Mouse (Mus musculus) embryonic facial prominence, embryonic 10.5 days (tissue): ENCODE measurements around the gene Proca1. TPM values are rescaled to one million over a fixed set of nuclear protein-coding genes. Genes with fewer than 3 reads are reported as not detected.

Experiments
- DNase-seq: peaks from one replicate; pipeline ENCODE4 v3.0.0-alpha.2; 2017; ENCODE audit warnings: low spot score
- H3K27ac ChIP-seq: fragments of 300-500 bp; sonication (generic); replicated peaks from 2 replicates; pipeline ENCODE4 v1.5.1; 2016; ENCODE audit warnings: mild to moderate bottlenecking
- H3K27me3 ChIP-seq: fragments of 300-500 bp; sonication (generic); replicated peaks from 2 replicates; pipeline ENCODE4 v1.6.1; 2016; ENCODE audit warnings: low read depth, mild to moderate bottlenecking; ENCODE audit not compliant: poor library complexity, severe bottlenecking
- H3K36me3 ChIP-seq: fragments of 300-500 bp; sonication (generic); replicated peaks from 2 replicates; pipeline ENCODE4 v1.6.1; 2016; ENCODE audit warnings: mild to moderate bottlenecking, moderate library complexity
- H3K4me1 ChIP-seq: fragments of 300-500 bp; sonication (generic); 2 replicates; pipeline ENCODE4 v1.6.1; 2016
- H3K4me3 ChIP-seq: fragments of 300-500 bp; sonication (generic); 2 replicates; pipeline ENCODE4 v1.5.1; 2016; ENCODE audit warnings: mild to moderate bottlenecking, moderate library complexity
- H3K9me3 ChIP-seq: fragments of 300-500 bp; sonication (generic); 2 replicates; pipeline ENCODE4 v1.6.1; 2016; ENCODE audit warnings: mild to moderate bottlenecking
- WGBS: fragments of 180-500 bp; shearing (Covaris S2); methylation state at CpG from one replicate; pipeline ENCODE4 v1.1.7; 2016; 5-methylcytosine and 5-hydroxymethylcytosine counted together
- polyA plus RNA-seq: library from polyadenylated mRNA; unstranded; fragments of >200 nt; fragmentation: Nextera tagmentation; extraction: Ambion mirVana; gene quantifications from 2 replicates; pipeline ENCODE4 v1.2.1, GENCODE M21; 2016

Gene Proca1
- polyA plus RNA-seq: 1.6 and 2.3 TPM in 2 replicates

- DNase-seq: no peak
- WGBS: 83% methylated on average over 1 of the region's 1 CpGs
- Histone ChIP-seq H3K4me3 (peak within 1 kb of the TSS; percentile 58), H3K9me3 (0 out of 2 replicates have a peak, but pooled peaks cover 3% of the 10 kb centered on the region), H3K36me3 (peaks cover 40% of the 10 kb centered on the region), H3K4me1 (peaks cover 39% of the 10 kb centered on the region), H3K27ac (peak within 1 kb of the TSS; percentile 60; the same call in 1 of the 2 replicates), H3K27me3 (no peaks in the 10 kb centered on the region; the same call in 1 of the 2 replicates)
These were observed at the start of gene Proca1 for GRCm38 (mm10) chr11:78193113-78193512. Gene Proca1 (plus strand): TSS chr11:78193392.

GRCm38 (mm10) chr11:78143520-78143919, 49.7 kb upstream of the Proca1 start:
- no peak overlapping the region for H3K27ac ChIP-seq
- WGBS: 87% methylated on average over 2 of the region's 2 CpGs
- no peak for DNase-seq
- peaks cover 57% of the 10 kb centered on the region for H3K36me3 ChIP-seq
- H3K4me1 ChIP-seq: no peaks in the 10 kb centered on the region
- H3K9me3 ChIP-seq: no peaks in the 10 kb centered on the region
- no peak overlapping the region for H3K4me3 ChIP-seq
- H3K27me3 ChIP-seq: no peaks in the 10 kb centered on the region

- no peaks in the 10 kb centered on the region for H3K27me3 ChIP-seq
- H3K36me3 ChIP-seq: peaks cover 82% of the 10 kb centered on the region
- WGBS: 88% methylated on average over 5 of the region's 5 CpGs
- no peak for DNase-seq
- H3K4me1 ChIP-seq: no peaks in the 10 kb centered on the region
- H3K4me3 ChIP-seq: no peak overlapping the region
- no peaks in the 10 kb centered on the region for H3K9me3 ChIP-seq
- H3K27ac ChIP-seq: no peak overlapping the region
These were observed 47.0 kb upstream of the Proca1 start for GRCm38 (mm10) chr11:78146168-78146567.

GRCm38 (mm10) chr11:78146707-78147543, 46.3 kb upstream of the Proca1 start:
- Histone ChIP-seq H3K27ac (no peak overlapping the region), H3K4me3 (no peak overlapping the region), H3K4me1 (no peaks in the 10 kb centered on the region), H3K27me3 (no peaks in the 10 kb centered on the region), H3K9me3 (no peaks in the 10 kb centered on the region), H3K36me3 (peaks cover 88% of the 10 kb centered on the region)
- no peak for DNase-seq
- 93% methylated on average over 6 of the region's 6 CpGs for WGBS

- peaks cover under 1% of the 10 kb centered on the region; the same call in 1 of the 2 replicates for H3K4me1 ChIP-seq
- H3K27me3 ChIP-seq: no peaks in the 10 kb centered on the region
- 28% methylated on average over 1 of the region's 1 CpGs for WGBS
- H3K27ac ChIP-seq: no peak overlapping the region
- peaks cover 97% of the 10 kb centered on the region for H3K36me3 ChIP-seq
- peak; percentile 36 for DNase-seq
- no peak overlapping the region for H3K4me3 ChIP-seq
- no peaks in the 10 kb centered on the region for H3K9me3 ChIP-seq
These were observed 42.0 kb upstream of the Proca1 start for GRCm38 (mm10) chr11:78151161-78151560.

GRCm38 (mm10) chr11:78152299-78153231, 40.6 kb upstream of the Proca1 start:
- Histone ChIP-seq H3K27me3 (no peaks in the 10 kb centered on the region), H3K27ac (no peak overlapping the region), H3K4me1 (peaks cover 6% of the 10 kb centered on the region; the same call in 1 of the 2 replicates), H3K4me3 (no peak overlapping the region), H3K9me3 (no peaks in the 10 kb centered on the region), H3K36me3 (peaks cover 97% of the 10 kb centered on the region)
- WGBS: 82% methylated on average over 9 of the region's 9 CpGs
- no peak for DNase-seq

GRCm38 (mm10) chr11:78153778-78154177, 39.4 kb upstream of the Proca1 start:
- H3K27ac ChIP-seq: no peak overlapping the region
- peaks cover 6% of the 10 kb centered on the region; the same call in 1 of the 2 replicates for H3K4me1 ChIP-seq
- no peak overlapping the region; the same call in 1 of the 2 replicates for H3K4me3 ChIP-seq
- 92% methylated on average over 13 of the region's 13 CpGs for WGBS
- no peaks in the 10 kb centered on the region for H3K9me3 ChIP-seq
- peaks cover 98% of the 10 kb centered on the region for H3K36me3 ChIP-seq
- H3K27me3 ChIP-seq: no peaks in the 10 kb centered on the region
- DNase-seq: no peak

GRCm38 (mm10) chr11:78155674-78156073, 37.5 kb upstream of the Proca1 start:
- H3K27me3 ChIP-seq: no peaks in the 10 kb centered on the region
- 73% methylated on average over 5 of the region's 5 CpGs for WGBS
- no peak overlapping the region for H3K27ac ChIP-seq
- peaks cover 99% of the 10 kb centered on the region for H3K36me3 ChIP-seq
- no peak for DNase-seq
- no peaks in the 10 kb centered on the region for H3K9me3 ChIP-seq
- no peak overlapping the region for H3K4me3 ChIP-seq
- H3K4me1 ChIP-seq: peaks cover 18% of the 10 kb centered on the region

- DNase-seq: no peak
- Histone ChIP-seq H3K4me3 (no peak overlapping the region), H3K36me3 (peaks cover 99% of the 10 kb centered on the region), H3K9me3 (no peaks in the 10 kb centered on the region), H3K4me1 (peaks cover 23% of the 10 kb centered on the region), H3K27ac (no peak overlapping the region), H3K27me3 (no peaks in the 10 kb centered on the region)
- WGBS: 73% methylated on average over 6 of the region's 6 CpGs
These were observed 37.0 kb upstream of the Proca1 start for GRCm38 (mm10) chr11:78156156-78156699.

GRCm38 (mm10) chr11:78159096-78159495, 34.1 kb upstream of the Proca1 start:
- Histone ChIP-seq H3K9me3 (no peaks in the 10 kb centered on the region), H3K27ac (no peak overlapping the region), H3K4me3 (peak overlapping the region; percentile 23; the same call in 1 of the 2 replicates), H3K27me3 (no peaks in the 10 kb centered on the region), H3K4me1 (peaks cover 49% of the 10 kb centered on the region), H3K36me3 (peaks cover 98% of the 10 kb centered on the region)
- WGBS: 33% methylated on average over 2 of the region's 2 CpGs
- peak; percentile 79 for DNase-seq

- no peaks in the 10 kb centered on the region for H3K27me3 ChIP-seq
- no peaks in the 10 kb centered on the region for H3K9me3 ChIP-seq
- peak overlapping the region; percentile 23 for H3K4me3 ChIP-seq
- H3K4me1 ChIP-seq: peaks cover 50% of the 10 kb centered on the region
- peaks cover 94% of the 10 kb centered on the region for H3K36me3 ChIP-seq
- 75% methylated on average over 7 of the region's 7 CpGs for WGBS
- no peak overlapping the region for H3K27ac ChIP-seq
- DNase-seq: no peak
These were observed 33.6 kb upstream of the Proca1 start for GRCm38 (mm10) chr11:78159557-78159956.

- peaks cover 87% of the 10 kb centered on the region for H3K36me3 ChIP-seq
- DNase-seq: no peak
- no peak overlapping the region for H3K4me3 ChIP-seq
These were observed 33.0 kb upstream of the Proca1 start for GRCm38 (mm10) chr11:78160171-78160570.

More at GRCm38 (mm10) chr11:78160171-78160570, 33.0 kb upstream of the Proca1 start:
- 90% methylated on average over 18 of the region's 18 CpGs for WGBS
- H3K9me3 ChIP-seq: no peaks in the 10 kb centered on the region
- H3K27ac ChIP-seq: no peak overlapping the region
- no peaks in the 10 kb centered on the region for H3K27me3 ChIP-seq
- H3K4me1 ChIP-seq: peaks cover 50% of the 10 kb centered on the region
